Mouse (Mus musculus) C2C12 (cell line): ENCODE data around the gene Nme7.

Experiments
- CEBPB ChIP-seq: IDR thresholded peaks from one replicate; pipeline ENCODE4 v1.6.1; 2011; ENCODE audit warnings: low read depth, mild to moderate bottlenecking, control low read depth, moderate library complexity
- CTCF ChIP-seq: IDR thresholded peaks from one replicate; pipeline ENCODE4 v1.5.1; 2011; ENCODE audit not compliant: control insufficient read depth, insufficient read depth, insufficient read length
- FOSL1 ChIP-seq: IDR thresholded peaks from one replicate; pipeline ENCODE4 v1.8.0; 2011; ENCODE audit warnings: mild to moderate bottlenecking, low read length; ENCODE audit not compliant: poor library complexity, insufficient read depth, severe bottlenecking
- MAX ChIP-seq: IDR thresholded peaks from one replicate; pipeline ENCODE4 v1.6.1; 2011; ENCODE audit warnings: mild to moderate bottlenecking, control low read depth
- MYOD1 ChIP-seq: IDR thresholded peaks from one replicate; pipeline ENCODE4 v1.6.1; 2011; ENCODE audit warnings: low read depth; ENCODE audit not compliant: control insufficient read depth, insufficient read length
- MYOG ChIP-seq: IDR thresholded peaks from one replicate; pipeline ENCODE4 v1.6.1; 2011; ENCODE audit not compliant: control insufficient read depth, insufficient read length; ENCODE audit errors: extremely low read depth
- USF1 ChIP-seq: IDR thresholded peaks from one replicate; pipeline ENCODE4 v1.6.1; 2011; ENCODE audit warnings: low read depth, mild to moderate bottlenecking, control low read depth, moderate library complexity

GRCm38 (mm10) chr1:164440230-164440629 lies 136.3 kb downstream of the Nme7 start:
- no peak for TF ChIP-seq CTCF
- TF ChIP-seq MAX: no peak
- TF ChIP-seq CEBPB: no peak
- TF ChIP-seq FOSL1: no peak
- TF ChIP-seq USF1: no peak
- no peak for TF ChIP-seq MYOD1
- no peak for TF ChIP-seq MYOG
